Mouse (Mus musculus): ENCODE measurements around the gene Nlrp4e.

GRCm38 (mm10) chr7:23385589-23385988 is 84.6 kb downstream of the Nlrp4e start, which contains the start of gene Nlrp5:
- TF ChIP-seq CTCF (IDR thresholded peaks at IDR 0.05; ENCODE audit: extremely low read depth, insufficient read depth, insufficient read length, insufficient replicate concordance) (no peak), POLR2A (IDR thresholded peaks at IDR 0.05; ENCODE audit: low read depth, low read length) (no peak)

Data from spleen, adult 2 months (tissue).